Mouse (Mus musculus) thymus, adult 2 months (tissue): ENCODE measurements at regions not wholly inside any gene's neighbourhood (a gene's known extent, or its start where the extent isn't known, plus 50 kb on each side); places are given as distances from the start of the nearest gene placed in this dataset.

Experiments
- CTCF ChIP-seq: fragments of 200-500 bp; IDR thresholded peaks from 2 replicates; pipeline ENCODE4 v1.5.1; 2012; ENCODE audit warnings: mild to moderate bottlenecking, control low read depth, low read length, moderate library complexity, borderline replicate concordance; ENCODE audit not compliant: control insufficient read depth, poor library complexity, insufficient read depth; ENCODE audit errors: extremely low read depth
- POLR2A ChIP-seq: fragments of 200-500 bp; IDR thresholded peaks from 2 replicates; pipeline ENCODE4 v1.6.1; 2012; ENCODE audit warnings: mild to moderate bottlenecking, low read length, control low read depth, moderate library complexity; ENCODE audit not compliant: control insufficient read depth, poor library complexity, insufficient read depth; ENCODE audit errors: extremely low read depth

GRCm38 (mm10) chr1:61055176-61055575 is 77.4 kb downstream of the Icos start:
- TF ChIP-seq CTCF = no peak
- TF ChIP-seq POLR2A = no peak
